Mouse (Mus musculus): ENCODE measurements around the gene Ccdc14. TPM values are rescaled to one million over a fixed set of nuclear protein-coding genes. Genes with fewer than 3 reads are reported as not detected.
"Not testable (repeated sequence)": the region's sequence is repeated elsewhere in the genome, so short reads cannot be mapped to it uniquely, and the experiment has no call there.

Ccdc14 gene
- 1 to 10 TPM; 1.9 to 3.1 (median 2.4) TPM for total RNA-seq (2022)

DNA sequence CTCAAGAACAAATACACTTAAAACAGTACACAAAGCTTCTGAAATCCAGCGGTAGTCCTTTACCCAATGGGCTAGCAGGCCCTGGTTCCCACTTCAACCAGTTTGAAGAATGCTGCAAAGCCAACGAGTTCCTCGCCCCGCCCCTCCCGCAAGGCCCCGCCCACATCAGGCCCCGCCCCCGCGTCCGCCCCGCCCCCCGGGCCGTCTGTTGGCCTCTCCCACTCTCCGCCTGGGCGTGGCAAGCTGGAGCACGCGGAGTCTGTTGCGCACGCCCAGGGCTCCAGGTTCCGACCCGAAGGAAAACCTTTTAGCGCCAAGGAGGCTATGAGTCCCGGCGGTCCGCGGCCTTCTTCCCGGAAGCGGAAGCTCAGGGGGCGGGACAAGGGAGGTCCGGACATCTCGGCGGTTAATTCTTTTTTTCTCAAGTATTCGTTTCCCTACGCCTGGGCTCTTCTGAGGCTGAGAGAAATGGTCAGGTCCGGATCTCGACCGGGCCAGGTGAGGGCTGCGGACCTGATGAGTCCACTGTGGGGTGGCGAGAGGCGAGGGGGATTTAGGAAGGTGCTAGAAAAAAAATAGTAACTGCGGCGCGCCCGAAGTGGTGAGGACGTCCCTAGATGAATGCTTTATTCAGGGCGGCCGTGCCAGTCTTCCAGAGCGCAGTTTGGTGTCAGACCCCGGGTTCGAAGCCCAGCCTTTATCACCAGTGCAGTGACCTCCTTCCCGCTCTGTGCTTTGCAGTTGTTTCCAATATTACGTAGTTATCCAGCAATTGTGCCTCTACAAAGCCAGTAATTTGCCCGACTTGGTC lies at the start of gene Ccdc14:
Gene Ccdc14, plus strand, starts transcription at position 283 of the 811 bp plus-strand sequence.
- peak; percentile 86 for DNase-seq (ENCODE audit: low spot score)

- DNase-seq (ENCODE audit: low spot score): no peak
Measured at GRCm38 (mm10) chr16:34643511-34644259, 46.7 kb upstream of the Ccdc14 start.

DNA sequence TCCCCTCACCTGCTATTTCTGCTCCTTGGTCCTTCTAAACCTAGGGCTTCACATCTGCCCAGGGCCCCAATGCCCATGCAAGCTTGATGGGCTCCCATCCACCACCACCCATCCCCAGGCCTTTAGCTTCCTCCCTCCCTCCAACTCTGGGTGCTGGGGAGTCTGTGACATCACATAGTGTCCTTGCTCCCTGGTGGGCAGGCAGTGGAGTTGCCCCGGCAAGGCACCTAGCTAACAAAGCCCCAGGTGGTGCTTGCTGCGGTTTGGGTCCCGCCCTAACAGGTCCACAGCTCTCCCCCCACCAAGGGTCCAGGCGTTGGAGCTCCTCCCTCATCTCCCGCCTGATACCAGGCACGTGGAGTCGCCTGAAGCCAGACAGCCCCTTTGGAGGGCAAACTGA lies 40.8 kb upstream of the Ccdc14 start, which contains the start of gene Ropn1:
Gene Ropn1, plus strand, starts transcription at position 301 of the 400 bp plus-strand sequence.
- no peak for DNase-seq (ENCODE audit: low spot score)

GRCm38 (mm10) chr16:34653023-34653422 lies 37.4 kb upstream of the Ccdc14 start:
- DNase-seq (ENCODE audit: low spot score): no peak

DNA sequence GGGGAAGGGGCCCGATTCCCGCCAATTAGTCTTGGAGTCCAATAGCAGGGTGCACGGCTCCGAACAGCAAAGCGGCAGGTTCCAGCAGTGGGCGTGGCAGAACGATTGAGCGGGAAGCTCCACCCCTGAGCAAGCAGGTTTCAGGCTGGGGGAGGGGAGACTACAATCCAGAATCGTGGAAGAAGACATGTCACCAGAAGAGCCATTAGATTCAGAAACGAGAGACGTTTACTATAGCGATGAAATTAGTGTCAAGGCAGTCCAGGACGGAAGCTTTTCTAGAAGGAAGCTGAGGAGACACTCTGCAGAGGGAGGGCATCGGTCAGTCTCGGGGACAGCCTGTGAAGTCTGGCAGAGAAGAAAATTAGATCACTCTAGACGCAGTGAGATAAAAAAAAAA lies 32.9 kb upstream of the Ccdc14 start:
- DNase-seq (ENCODE audit: low spot score): not testable (repeated sequence)

GRCm38 (mm10) chr16:34657983-34658382 lies 32.4 kb upstream of the Ccdc14 start:
- no peak for DNase-seq (ENCODE audit: low spot score)

- DNase-seq (ENCODE audit: low spot score): no peak
Measured at GRCm38 (mm10) chr16:34658388-34658787, 32.0 kb upstream of the Ccdc14 start.

DNA sequence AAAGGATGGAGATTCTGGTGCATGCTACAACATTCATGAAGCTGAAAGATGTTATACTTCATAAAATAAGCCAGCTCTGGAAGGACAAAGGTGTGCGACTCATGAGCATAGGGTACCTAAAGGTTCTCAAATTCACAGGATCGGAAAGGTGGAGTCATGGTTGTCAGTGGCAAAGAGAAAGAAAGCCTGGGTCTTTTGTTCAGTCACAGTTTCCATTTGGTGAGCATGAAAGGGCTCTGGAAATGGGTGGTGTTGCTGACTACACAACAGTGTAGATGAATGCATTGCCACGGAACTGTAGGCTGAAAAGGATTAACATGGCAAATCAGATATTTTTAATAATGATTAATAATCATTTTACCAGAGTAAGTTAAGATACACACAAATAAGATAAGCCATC lies 25.9 kb upstream of the Ccdc14 start:
- DNase-seq (ENCODE audit: low spot score): no peak

GRCm38 (mm10) chr16:34667031-34667726 lies 23.2 kb upstream of the Ccdc14 start:
- DNase-seq (ENCODE audit: low spot score): peak; percentile 63

DNA sequence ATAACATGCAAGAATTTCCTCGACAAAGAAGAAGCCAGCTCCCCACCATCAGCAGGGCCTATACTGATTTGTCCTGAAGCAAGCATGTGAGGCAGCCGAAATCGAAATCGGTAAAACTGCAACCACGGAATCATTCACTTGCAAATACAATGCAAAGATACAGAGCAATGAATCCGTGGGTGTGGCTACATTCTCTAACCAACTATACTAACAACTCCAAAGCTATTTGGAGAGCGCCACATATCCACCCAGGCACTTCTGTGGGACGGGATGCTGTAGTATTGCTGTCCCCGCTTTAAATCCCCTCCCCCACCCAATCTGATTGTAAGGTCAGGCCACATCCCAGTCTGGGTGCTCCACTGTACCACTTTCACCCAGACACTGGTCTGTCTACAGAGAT lies 22.1 kb upstream of the Ccdc14 start:
- DNase-seq (ENCODE audit: low spot score): no peak

DNA sequence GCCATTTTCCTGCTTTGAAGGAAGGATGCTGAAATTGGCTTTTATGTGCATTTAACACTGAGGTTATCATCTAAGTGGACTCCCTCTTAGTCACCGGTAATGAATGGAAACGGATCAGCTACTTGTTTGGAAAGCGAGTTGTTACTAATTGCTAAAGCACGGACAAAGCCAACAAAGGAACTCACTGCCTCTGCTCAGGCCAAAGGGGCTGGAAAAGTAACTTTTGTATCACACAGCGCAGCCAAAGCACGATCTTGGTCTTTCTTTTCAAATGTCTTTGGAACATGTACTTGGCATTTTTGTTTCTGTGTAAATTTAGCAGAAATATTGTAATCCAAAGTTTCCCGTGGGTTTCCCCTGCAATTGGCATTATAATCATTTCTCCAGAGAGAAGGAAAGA lies 18.4 kb upstream of the Ccdc14 start:
- DNase-seq (ENCODE audit: low spot score): no peak

GRCm38 (mm10) chr16:34672822-34673221 lies 17.6 kb upstream of the Ccdc14 start:
- DNase-seq (ENCODE audit: low spot score): no peak

GRCm38 (mm10) chr16:34674365-34674764 lies 16.1 kb upstream of the Ccdc14 start:
- no peak for DNase-seq (ENCODE audit: low spot score)

DNA sequence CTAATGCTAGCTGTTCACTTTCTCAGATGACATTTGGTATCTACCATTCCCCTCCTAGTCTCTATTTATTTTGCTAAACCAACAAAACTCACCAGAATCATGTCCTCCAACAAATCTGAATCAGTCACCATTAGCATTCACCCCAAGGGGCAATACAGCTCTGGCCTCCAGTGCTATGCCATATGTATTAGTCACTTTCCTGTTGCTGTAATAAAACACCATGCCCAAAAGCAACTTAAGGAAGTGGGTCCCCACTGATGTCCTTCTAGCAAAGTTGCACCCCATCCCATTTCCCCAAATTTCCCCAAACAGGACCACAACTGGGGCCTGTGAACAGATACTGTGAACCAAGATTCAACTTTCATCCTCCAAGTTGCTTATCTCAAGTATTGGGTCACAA lies 8.6 kb upstream of the Ccdc14 start:
- no peak for DNase-seq (ENCODE audit: low spot score)

DNA sequence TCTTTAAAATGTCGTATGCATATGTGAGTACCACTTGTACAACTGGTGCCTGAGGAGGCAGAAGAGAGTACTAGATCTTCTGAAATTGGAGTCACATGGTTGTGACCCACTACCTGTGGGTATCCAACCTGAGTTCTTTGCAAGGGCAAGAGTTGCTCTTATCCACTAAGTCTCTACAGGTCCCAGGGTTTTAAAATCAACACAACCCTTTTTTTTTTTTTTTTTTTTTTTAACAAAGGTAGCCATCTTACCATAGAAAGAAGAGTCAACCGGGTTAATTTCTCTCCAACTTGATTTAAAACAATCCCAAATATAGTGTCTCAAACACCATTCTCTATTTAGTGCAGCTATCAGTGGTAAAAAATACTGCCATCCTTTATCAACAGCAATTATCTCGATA lies 537 bp upstream of the Ccdc14 start:
- DNase-seq (ENCODE audit: low spot score): no peak

GRCm38 (mm10) chr16:34691156-34691555 lies 740 bp downstream of the Ccdc14 start:
- DNase-seq (ENCODE audit: low spot score): no peak

GRCm38 (mm10) chr16:34694477-34694876 lies 4.1 kb downstream of the Ccdc14 start:
- DNase-seq (ENCODE audit: low spot score): no peak

- DNase-seq (ENCODE audit: low spot score): not testable (repeated sequence)
Measured at GRCm38 (mm10) chr16:34698721-34699120, 8.3 kb downstream of the Ccdc14 start.

GRCm38 (mm10) chr16:34700165-34700827 lies 9.9 kb downstream of the Ccdc14 start:
- DNase-seq (ENCODE audit: low spot score): peak; percentile 72

DNA sequence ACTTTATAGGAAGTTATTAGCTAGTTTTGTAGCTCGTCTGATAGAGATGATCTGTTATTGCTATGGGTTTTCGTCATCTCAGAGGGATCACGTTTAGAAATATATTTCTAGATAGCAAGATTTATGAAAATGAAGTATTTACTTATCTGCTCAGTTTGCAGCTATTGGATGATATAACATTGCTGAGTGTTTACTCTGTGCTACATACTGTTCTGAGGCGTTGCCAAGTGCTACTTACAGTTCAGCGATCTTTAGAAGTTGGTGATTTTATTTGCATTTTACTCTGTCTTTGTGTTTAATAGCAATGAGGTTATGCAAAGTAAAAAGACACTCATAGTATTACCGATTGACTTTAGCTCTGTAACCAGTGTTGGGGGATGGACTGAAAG lies 10.4 kb downstream of the Ccdc14 start:
- DNase-seq (ENCODE audit: low spot score): no peak

- DNase-seq (ENCODE audit: low spot score): no peak
Measured at GRCm38 (mm10) chr16:34706019-34706418, 15.6 kb downstream of the Ccdc14 start.

GRCm38 (mm10) chr16:34706487-34706946 lies 16.1 kb downstream of the Ccdc14 start:
- DNase-seq (ENCODE audit: low spot score): peak; percentile 27
